Mouse (Mus musculus): ENCODE results near the gene Tnfsf13.

Tnfsf13 gene

DNA sequence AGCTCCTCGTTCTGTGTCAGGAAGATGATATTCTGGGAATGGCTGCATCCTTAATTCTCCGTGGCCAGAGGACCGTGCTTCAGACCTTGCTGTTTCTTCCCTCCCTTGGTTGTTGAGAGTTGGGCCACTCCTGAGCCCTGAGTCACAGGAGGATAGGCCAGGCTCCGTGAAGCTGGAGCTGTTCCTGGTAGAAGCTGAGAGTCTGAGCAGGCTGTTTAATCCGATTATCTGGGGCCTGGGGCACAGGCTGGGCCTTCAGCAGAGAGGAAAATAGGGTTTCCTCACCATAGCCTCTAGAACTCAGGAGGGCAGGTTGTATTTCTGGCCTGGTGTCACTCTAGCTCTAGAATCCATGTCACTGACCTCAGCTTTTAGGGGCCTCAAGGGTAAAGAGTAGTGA lies 32.2 kb downstream of the Tnfsf13 start:
- no peak for DNase-seq (ENCODE audit: low spot score)

GRCm38 (mm10) chr11:69645860-69646259 lies 39.7 kb downstream of the Tnfsf13 start:
- no peak for DNase-seq (ENCODE audit: low spot score)

DNA sequence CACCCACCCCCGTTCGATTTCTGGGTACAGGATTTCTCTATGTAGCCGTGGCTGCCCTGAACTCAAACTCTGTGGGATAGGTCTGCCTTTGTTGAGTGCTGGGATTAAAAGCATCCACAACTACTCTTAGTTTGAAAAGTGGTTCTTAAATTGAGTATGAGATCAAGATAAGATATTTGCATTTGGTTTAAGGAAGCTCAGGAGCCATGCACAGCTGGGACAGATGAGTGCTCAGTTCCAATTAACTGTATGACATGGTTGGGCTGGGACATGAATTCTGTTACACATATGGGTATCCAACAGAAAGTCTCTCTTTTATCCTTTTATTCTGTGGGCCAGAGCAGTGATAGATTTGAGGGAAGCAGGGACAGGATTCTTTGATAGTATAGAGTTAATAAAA lies 50.1 kb downstream of the Tnfsf13 start:
- no peak for DNase-seq (ENCODE audit: low spot score)

DNA sequence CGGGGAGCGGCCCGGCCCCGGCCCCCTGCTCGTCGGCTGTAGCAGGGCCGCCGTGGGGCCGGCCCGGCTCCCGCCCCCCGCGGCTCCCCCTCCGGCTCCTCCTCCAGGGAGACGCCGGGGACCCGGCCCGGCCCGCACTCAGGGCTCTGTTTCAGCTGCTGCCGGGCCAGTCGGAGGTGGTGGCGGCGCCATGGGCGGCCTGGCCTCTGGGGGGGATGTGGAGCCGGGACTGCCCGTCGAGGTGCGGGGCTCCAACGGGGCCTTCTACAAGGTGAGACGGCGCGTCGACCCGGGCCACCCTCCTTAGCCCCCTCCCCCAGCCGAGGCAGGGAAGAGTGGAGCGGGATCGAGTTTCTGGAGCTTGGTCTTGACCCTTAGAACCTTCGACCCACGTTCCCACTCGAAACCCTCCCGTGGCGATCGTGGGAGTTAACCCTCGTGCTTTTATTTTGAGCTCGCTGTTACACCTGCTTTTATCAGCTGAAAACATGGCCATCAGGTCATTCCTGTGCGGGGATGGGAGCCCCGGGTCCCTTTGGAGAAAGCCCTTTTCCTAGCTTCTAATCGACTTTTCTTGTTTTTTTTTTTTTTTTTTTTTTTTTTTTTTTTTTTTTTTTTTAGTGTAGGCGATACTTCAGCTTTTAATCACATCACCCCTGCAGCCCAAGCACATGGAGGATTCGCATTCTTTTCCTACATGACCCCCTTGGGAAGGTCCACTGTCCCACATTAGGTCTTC lies 52.3 kb downstream of the Tnfsf13 start:
- DNase-seq (ENCODE audit: low spot score) = peak; percentile 81
